Mouse (Mus musculus) heart, embryonic 16.5 days (tissue): Measurements from ENCODE around the gene Ago1. TPM values are rescaled to one million over a fixed set of nuclear protein-coding genes. Genes with fewer than 3 reads are reported as not detected.

Experiments
- polyA plus RNA-seq: library from polyadenylated mRNA; unstranded; fragments of >200 nt; fragmentation: Nextera tagmentation; extraction: Ambion mirVana; gene quantifications from 2 replicates; pipeline ENCODE4 v1.2.1, GENCODE M21; 2015

The Ago1 gene
- polyA plus RNA-seq, 1 experiment from 2014 or later, result 2.1 TPM

Other genes starting within 250 kb of the Ago1 start
- gene Map7d1, start 212.2 kb downstream of the Ago1 start, polyA plus RNA-seq, result 34.7 and 36.1 TPM in 2 replicates
- 78.1 and 81.3 TPM in 2 replicates for gene Trappc3, start 206.3 kb downstream of the Ago1 start, polyA plus RNA-seq
- gene Col8a2, start 181.8 kb downstream of the Ago1 start, polyA plus RNA-seq, result 4.5 and 5.0 TPM in 2 replicates
- gene Adprhl2, start 146.9 kb downstream of the Ago1 start, polyA plus RNA-seq, result 38.6 and 41.1 TPM in 2 replicates
- gene Tekt2, start 142.9 kb downstream of the Ago1 start, polyA plus RNA-seq, result 2.3 and 2.7 TPM in 2 replicates
- 11.4 and 13.4 TPM in 2 replicates for gene Ago3, start 39.0 kb downstream of the Ago1 start, polyA plus RNA-seq
- 0.97 and 1.1 TPM in 2 replicates for gene Ago4, start 64.9 kb upstream of the Ago1 start, polyA plus RNA-seq
- 20.3 and 22.5 TPM in 2 replicates for gene Clspn, start 88.4 kb upstream of the Ago1 start, polyA plus RNA-seq
- gene 5730409E04Rik, start 141.2 kb upstream of the Ago1 start, polyA plus RNA-seq, result 1.5 and 1.6 TPM in 2 replicates
- 405 and 421 TPM in 2 replicates for gene Psmb2, start 209.0 kb upstream of the Ago1 start, polyA plus RNA-seq